Mouse (Mus musculus) cerebral cortex, adult 2 months (tissue): ENCODE measurements around the gene Gm13305.

Source experiments
- WGBS: fragments of 180-500 bp; shearing (Covaris S2); methylation state at CpG from one replicate; pipeline ENCODE4 v1.1.7; 2018; 5-methylcytosine and 5-hydroxymethylcytosine counted together

Gene Gm13305

DNA sequence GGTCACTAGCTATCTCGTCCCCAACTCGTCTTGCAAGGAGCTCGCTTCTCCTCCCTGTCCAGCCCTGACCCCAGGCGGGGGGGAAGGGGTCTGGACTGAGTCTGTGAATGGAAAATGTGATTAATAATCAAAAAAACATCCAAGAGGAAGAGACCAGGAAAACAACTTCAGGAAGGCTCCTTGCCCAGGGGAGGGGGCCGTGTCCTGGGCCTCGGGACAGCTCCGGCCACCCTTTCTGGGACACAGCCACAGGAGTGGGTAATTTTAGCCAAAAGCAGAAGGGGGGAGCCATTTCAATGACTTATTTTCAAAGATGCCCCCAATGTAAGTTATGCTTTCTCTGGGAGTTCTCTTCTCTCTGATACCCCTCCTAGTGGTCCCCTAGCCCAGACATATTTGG, at the start of gene Gm13305:
Gene Gm13305 (minus strand): TSS at position 101 of the 400 bp plus-strand sequence.
- WGBS: no CpG with 5 or more reads among the region's 7 CpGs

DNA sequence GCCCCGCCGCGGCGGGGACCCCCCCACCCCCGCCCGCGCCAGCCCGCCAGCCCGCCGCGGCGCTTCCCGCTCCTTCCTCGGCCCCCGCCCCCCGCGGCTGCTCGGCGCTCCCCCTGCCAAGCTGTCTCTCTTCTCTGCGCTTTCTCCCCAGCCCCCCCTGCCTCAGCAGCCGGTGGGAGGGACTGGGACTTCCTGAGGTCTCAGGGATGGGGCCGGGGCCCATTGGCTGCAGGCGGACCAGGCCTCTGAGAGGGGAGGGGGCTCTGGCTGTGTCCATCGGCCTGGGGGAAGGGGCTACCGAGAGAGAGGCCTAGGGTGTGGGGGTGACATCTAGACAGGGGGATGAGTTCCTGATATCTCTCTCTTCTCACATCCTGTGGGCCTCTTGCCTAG, 16.6 kb upstream of the Gm13305 start:
- whole genome bisulfite sequencing: no CpG with 5 or more reads among the region's 25 CpGs

- no CpG with 5 or more reads among the region's 58 CpGs for WGBS
Measured at GRCm38 (mm10) chr4:42184324-42184979, 16.0 kb upstream of the Gm13305 start.

DNA sequence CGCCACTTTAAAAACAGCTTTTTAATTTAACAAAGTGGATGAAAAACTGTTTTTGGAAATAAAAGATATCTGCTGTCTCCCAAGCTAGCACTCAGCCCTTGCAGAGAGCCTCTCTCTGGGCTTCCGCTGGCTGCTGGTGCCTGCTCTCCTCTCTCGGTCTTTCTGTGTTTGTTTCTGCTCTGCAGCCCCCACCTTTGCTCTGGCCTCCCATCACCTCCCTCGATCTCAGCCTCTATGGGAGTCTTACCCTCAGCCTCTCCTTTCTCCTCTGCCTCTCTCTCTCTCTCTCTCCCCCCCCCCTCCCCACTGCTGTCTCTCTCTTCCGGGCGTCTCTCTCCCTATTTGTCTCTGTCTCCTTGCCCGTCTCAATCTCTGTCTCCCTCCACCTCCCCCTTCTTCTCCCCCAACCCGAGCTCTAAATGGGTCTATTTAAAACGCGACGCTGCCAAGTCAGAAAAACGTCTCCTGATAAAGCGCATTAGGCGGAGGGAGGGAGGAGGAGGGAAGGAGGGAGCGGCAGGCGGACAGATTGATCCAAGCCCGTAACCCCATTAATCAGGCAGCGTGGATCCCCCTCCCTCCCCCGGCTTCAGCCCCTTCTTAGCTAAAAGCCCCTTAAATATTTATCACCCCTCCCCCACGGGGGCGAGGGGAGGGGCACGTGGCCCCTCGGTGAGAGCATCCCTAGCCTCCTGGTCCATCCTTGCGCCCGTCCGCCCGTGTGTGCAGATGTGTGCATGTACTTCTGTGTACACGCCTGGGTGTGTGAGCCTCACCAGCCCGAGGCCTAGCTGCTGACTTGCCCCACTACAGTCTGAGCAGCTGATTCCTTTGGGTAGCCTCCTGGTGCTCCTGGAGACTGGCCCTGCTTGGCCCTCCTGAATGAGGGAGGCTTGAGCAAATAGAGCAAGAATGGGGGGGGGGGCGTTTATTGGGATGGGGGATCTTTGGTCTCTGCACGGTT, 15.1 kb upstream of the Gm13305 start:
- WGBS: no CpG with 5 or more reads among the region's 31 CpGs

GRCm38 (mm10) chr4:42178243-42178642, 9.8 kb upstream of the Gm13305 start:
- WGBS: no CpG with 5 or more reads among the region's 4 CpGs

DNA sequence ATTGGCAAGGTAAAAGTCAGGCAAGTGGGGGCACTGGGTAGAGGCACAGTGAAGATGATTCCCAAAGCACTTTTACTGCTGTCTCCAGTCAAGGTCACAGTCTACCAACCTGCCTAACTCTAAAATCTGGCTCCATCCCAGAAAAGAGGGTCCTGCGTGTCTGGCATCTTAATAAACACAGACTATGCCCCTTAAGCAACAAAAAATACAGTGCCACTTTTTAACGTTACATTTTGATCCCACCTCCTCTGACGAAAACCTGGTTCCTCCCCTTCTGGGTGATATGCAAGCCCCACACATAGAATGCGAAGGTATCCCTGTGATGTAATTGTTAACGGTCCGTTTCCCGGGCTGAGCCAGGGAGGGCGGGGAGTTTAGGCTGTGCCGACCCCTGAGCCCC, 15.3 kb downstream of the Gm13305 start, which contains the start of gene Gm13306:
Gene Gm13306 (plus strand): TSS at position 301 of the 400 bp plus-strand sequence.
- WGBS: no CpG with 5 or more reads among the region's 9 CpGs

GRCm38 (mm10) chr4:42114517-42114916, 53.9 kb downstream of the Gm13305 start, which contains the start of gene Gm13304:
Gene Gm13304 (plus strand): TSS chr4:42114817.
- no CpG with 5 or more reads among the region's 5 CpGs for WGBS
